Mouse (Mus musculus): Measurements from ENCODE around the gene Prkce.
A peak's percentile ranks its signal among the peaks of the same experiment; 100 is the strongest.

The Prkce gene

GRCm38 (mm10) chr17:86559206-86559891, 391.8 kb downstream of the Prkce start:
- no peak for DNase-seq (ENCODE audit: low read depth, low spot score)

DNA sequence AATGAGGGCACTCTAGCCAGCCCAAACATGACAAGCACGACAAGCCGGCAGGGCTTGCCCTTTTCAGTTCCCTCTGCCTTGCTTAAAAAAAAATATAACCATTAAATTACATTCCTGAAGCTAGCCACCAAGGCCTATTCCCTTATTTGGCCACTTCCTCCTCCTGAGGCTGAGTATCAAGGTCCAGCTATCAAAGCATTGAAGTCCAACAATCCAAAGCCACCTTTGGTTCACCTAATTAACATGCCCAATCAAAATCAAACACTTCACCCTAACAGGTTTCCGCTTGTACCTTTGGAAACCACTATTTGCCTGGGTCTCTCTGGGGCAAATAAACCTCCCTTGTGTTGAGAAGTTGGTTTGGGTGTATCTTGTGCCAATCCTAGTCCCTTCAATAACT, 392.9 kb downstream of the Prkce start:
- no peak for DNase-seq (ENCODE audit: low read depth, low spot score)

GRCm38 (mm10) chr17:86570491-86570890, 402.9 kb downstream of the Prkce start:
- DNase-seq (ENCODE audit: low read depth, low spot score): no peak

GRCm38 (mm10) chr17:86571266-86571665, 403.7 kb downstream of the Prkce start:
- DNase-seq (ENCODE audit: low read depth, low spot score): no peak

DNA sequence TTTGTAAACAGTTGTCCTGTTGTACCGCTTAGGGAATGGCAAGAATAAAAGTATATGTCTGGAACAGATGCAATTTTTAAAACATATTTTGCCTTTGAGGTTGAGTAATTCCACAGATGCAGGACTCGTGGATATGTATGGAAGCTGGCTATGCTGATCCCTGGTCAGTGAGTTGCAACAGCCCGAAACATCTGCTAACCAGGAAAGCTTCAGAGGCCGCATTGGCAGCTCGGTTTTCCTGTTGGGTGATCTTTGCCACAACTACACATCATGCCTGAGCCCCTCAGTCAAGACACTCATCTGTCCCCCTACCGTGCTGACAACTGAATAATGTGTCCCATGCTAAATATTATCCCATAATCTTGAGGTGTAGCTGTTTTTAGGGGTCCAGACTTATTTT, 404.6 kb downstream of the Prkce start:
- no peak for DNase-seq (ENCODE audit: low read depth, low spot score)

DNA sequence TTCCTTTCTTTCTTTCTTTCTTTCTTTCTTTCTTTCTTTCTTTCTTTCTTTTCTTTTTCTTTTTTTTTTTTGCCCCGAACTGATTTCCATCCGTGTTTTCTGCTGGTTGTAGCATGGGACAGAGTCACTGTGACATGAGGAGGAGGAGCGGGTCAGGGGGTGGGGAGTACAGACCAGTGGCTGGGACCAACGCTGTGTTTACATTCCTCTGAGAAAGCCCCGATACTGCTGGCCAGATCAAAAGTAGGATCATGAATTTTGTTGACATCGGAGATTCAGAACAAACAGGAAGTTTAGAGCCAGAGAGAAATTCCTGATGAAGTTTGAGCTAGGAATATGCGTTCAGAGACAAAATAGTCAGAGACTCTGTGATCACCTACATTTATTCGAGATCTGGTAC, 405.0 kb downstream of the Prkce start:
- DNase-seq (ENCODE audit: low read depth, low spot score): no peak

- peak; percentile 5 for DNase-seq (ENCODE audit: low read depth, low spot score)
These were observed 406.1 kb downstream of the Prkce start for GRCm38 (mm10) chr17:86573596-86574248.

DNA sequence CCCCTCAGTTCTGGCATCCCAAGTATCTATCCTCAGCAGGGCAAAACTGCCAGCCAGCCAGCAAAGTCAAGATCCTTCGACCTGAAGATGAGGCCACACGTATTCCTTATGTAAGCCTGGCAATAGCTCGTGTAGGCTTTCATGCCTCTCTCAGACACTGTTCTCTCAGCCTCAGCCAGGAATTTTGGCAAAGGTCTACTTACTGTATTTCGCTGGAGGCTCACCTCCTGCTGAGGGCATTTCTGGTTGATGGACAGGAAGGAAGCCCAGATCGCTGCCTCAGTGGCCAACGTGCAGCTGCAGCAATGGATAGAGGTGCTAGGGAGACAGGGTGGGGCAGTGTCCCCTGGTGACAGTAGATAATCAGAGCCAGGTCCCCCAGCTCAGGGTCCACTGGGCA, 413.1 kb downstream of the Prkce start:
- no peak for DNase-seq (ENCODE audit: low read depth, low spot score)

GRCm38 (mm10) chr17:86582341-86582740, 414.8 kb downstream of the Prkce start:
- no peak for DNase-seq (ENCODE audit: low read depth, low spot score)

- no peak for DNase-seq (ENCODE audit: low read depth, low spot score)
These were observed 418.9 kb downstream of the Prkce start for GRCm38 (mm10) chr17:86586441-86586840.

DNA sequence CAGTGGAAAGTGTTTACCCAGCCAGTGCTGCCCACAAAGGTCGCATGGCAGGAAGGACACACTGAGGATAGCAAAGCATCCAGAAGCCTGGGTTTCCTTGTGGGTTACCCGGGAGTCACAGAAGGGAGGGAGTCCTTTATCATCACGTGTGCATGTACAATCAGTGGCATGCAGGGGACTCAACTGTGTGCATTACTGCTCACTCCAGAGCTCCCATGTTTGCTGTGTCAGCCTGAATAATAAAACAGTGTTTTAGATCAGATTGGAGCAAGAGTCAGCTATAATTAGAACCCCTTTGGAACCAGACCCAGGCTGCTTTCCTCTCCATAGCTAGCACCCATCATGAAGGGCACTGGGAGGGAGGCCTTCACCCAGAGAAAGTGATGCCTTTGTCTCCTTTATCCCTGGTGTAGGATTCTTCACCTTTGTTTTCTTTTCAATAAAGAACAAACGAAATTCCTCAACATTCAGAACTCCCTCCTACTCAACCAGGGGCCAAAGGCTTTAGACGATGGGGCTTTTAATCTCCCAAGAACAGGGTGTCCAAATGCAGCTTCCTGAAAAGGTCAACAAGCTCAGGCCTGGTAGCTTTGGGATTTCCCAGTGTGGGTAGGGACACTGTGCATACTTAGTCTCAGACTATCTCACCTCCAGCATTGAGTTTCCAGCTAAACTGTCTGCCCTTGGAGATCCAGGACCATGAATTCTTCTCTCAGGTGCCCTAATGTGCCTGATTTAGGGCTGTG, 421.3 kb downstream of the Prkce start:
- no peak for DNase-seq (ENCODE audit: low read depth, low spot score)

DNA sequence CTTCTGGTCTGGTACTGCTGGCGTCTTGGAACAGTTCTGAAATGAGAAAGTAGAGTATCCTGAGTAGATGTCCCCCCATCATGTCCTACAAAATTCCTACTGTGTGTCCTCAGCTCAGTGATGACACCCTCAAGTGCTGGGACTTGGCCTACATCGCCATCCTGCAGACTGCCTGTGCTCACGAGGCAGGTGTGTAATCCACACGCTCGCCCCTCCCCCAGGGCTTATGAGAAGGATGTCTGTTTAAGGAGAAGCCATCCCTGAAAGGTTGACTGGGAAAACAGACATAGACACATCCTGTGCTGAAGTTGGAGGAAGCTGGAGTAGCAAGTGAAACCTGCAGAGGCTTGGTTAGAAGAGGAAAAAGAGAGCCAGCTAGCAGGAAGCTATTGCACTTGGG, 422.1 kb downstream of the Prkce start:
- DNase-seq (ENCODE audit: low read depth, low spot score): no peak

- DNase-seq (ENCODE audit: low read depth, low spot score): peak; percentile 29
These were observed 423.7 kb downstream of the Prkce start for GRCm38 (mm10) chr17:86591241-86591640.

DNA sequence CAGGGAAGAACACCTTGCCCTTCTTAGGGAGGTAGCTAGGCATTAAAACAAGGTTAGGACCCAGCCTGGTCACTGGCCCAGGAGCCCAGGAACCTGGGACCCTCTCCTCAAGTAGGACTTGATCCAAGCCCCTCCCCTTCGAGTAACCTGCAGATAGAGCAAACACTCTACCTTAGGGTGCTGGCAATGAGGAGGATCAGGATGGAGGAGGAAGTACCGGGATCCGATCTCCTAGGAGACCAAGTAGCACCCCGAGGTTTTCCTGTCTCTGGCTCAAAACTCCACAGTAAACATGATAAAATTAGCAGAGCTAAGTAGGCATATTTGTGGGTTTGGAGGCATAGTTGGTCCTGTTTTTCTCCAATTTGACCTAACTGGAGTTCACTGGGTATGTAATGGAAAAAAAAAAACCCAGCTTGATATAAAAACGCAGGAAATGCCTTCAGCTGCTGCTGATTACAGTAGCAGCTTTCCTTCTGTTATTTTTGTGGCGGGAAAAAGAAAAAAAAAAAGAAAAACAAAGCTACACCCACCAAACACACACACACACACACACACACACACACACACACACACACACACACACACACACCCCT, 425.5 kb downstream of the Prkce start:
- DNase-seq (ENCODE audit: low read depth, low spot score): no peak

DNA sequence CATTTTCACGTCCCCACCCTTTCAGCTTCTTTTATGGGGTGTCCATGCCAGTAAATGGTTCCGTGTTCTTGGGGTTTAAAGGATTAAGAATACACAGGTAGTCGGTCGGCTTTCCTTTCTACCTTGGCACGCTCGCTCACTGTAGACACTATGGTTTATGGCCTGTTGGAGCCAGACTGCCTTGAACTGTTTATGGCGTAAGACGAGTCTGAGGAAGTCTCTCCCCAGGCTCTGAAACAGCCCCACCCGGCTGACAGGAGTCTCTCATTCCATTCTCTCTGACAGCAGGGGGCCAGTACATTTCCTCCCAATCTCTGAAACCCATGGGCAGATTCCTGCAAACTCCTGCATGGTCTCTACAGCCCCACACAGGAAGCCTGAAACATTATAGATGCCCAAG, 427.9 kb downstream of the Prkce start:
- no peak for DNase-seq (ENCODE audit: low read depth, low spot score)

- DNase-seq (ENCODE audit: low read depth, low spot score): no peak
These were observed 433.5 kb downstream of the Prkce start for GRCm38 (mm10) chr17:86601116-86601515.

DNA sequence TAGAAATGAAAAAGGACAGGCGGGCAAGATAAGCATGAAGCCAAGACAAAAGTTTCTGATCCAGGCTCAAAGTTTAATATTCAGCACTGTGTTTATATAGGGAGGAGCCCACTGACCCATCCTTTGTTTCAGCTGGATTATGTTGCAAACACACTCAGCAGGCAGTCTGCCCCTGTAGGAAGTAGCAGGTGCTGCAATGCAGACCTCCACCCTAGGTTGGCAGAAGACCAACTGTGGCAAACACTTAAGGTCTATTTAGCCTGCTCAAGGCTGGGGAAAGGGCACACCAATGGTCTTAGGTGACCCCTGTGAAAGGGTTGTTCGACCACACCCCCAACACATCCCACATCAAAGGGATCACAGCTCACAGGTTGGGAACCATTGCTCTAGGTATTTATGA, 434.3 kb downstream of the Prkce start:
- no peak for DNase-seq (ENCODE audit: low read depth, low spot score)

- peak; percentile 14 for DNase-seq (ENCODE audit: low read depth, low spot score)
These were observed 436.4 kb downstream of the Prkce start for GRCm38 (mm10) chr17:86603848-86604444.

DNA sequence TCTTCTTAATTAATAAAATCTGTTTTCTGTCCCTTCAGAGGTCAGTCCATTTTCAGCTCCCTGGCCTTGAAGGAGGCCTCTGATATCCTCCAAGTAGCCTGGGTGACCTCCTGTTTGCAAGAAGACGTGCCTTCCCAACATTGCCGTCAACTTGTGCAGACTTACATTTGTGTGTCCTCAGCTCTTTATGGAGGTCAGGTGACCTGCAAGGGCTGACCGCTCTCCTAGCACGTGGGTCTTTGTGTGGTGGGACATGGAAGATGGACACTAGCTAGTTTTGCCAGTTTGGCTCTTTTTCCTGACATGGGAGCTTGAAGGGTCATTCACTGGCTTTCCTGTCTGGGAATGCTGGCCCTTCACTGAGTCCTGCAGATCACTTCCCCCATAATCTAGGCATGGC, 440.4 kb downstream of the Prkce start:
- no peak for DNase-seq (ENCODE audit: low read depth, low spot score)

GRCm38 (mm10) chr17:86610271-86610969, 442.8 kb downstream of the Prkce start:
- DNase-seq (ENCODE audit: low read depth, low spot score): no peak

DNA sequence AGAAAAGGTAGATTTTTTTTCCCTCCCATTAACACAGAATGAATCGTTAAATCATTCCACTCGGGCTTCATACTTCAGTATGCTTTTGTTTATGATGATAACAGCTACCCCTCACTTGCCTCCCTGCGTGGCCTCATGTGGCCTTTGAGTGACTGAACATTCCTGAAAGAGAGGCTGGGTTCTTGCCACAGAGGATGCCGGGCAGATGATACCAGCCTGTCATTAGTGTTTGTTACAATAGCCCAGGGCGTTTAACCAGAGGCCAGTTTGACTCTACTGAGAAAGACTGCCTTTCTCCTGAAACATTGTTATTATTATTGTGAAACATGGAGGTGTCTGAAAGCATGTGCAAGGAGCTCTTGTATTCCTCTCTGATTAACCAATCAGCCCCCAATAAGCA, 444.2 kb downstream of the Prkce start:
- DNase-seq (ENCODE audit: low read depth, low spot score): no peak

Measured in 3T3-L1 (cell line).